Mouse (Mus musculus): ENCODE measurements around the gene Coro2b. TPM values are rescaled to one million over a fixed set of nuclear protein-coding genes. Genes with fewer than 3 reads are reported as not detected.

The Coro2b gene
- total RNA-seq, 2 experiments from 2014 or later: 220 to 233 TPM

- DNase-seq (ENCODE audit: extremely low spot score in 1 of 2, low spot score in 1 of 2): no peak
Measured at GRCm38 (mm10) chr9:62480898-62481642, 55.8 kb downstream of the Coro2b start.

- no peak for DNase-seq (ENCODE audit: extremely low spot score in 1 of 2, low spot score in 1 of 2)
Measured at GRCm38 (mm10) chr9:62480149-62480548, 56.7 kb downstream of the Coro2b start.

GRCm38 (mm10) chr9:62476782-62477487, 59.9 kb downstream of the Coro2b start:
- DNase-seq (ENCODE audit: extremely low spot score in 1 of 2, low spot score in 1 of 2): peak; percentile 80 to 82

- DNase-seq (ENCODE audit: extremely low spot score in 1 of 2, low spot score in 1 of 2): no peak
Measured at GRCm38 (mm10) chr9:62474206-62474605, 62.6 kb downstream of the Coro2b start.

DNA sequence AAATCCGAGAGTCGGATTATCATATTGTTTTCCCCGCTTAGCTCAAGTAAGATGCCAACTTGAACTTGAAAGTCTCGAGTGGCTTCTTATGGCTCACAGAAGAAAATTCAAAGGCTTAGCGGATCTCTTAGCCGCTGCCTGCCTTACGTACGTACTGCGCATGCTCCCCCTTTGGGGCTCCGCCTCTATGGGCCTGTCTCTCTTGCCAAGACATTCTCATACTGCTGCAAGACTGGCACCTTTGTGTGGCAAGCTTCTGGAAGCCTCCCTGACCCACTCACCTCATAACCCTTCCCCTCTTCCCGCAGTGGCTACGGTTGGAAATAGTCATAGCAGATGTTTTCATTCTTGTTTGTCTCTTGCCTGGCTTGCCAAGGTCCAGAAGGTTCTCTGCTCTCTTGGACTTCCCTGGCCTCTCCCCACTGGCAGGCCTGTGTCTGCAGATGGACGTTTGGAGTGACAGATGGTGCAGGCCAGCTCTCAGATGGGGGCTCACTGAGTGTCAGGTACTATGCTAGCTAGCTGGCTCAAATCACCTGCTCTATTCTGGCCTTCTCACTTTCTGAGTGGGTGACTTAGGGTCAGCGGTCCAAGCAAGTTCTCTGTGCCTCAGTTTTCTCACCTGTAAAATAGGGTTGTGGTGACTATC, 65.2 kb downstream of the Coro2b start:
- DNase-seq (ENCODE audit: extremely low spot score in 1 of 2, low spot score in 1 of 2): no peak

GRCm38 (mm10) chr9:62471041-62471440, 65.8 kb downstream of the Coro2b start:
- no peak for DNase-seq (ENCODE audit: extremely low spot score in 1 of 2, low spot score in 1 of 2)

DNA sequence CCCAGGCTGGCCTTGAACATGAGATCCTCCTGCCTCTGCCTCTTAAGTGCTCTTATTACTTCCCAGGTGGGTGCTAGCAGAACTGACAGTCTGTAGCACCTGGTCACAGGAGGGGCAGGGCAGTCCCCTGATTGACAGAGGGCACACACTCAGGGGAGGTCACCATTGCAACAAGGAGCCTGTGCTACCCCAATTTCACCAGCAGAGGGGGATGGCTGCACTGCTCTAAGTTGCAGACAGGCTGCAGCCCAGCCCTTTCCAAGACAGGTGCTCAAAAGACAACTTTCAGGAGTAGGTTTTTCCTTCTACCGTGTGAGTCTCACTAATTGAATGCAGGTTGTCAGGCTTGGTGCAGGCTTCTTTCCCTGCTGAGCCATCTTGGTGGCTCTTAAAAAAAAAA, 66.4 kb downstream of the Coro2b start:
- DNase-seq (ENCODE audit: extremely low spot score in 1 of 2, low spot score in 1 of 2): peak; percentile 65 to 77

DNA sequence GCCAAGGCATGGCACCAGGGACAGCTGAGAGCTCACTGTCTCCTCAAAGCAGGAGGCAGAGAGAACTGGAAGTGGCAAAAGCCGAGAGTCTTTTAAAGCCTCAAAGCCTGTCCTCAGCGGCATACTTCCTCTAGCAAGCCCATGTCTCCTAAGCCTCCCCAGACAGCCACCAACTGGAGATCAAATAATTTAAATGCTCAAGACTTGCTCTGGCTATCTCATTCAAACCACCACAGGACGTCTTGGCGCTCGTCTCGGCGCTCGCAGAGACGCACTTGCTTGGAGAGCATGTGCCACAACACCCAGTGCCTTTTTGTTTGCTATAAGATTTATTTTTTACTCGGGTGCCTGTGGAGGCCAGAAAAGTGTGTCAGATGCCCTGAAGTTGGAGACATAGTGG, 67.1 kb downstream of the Coro2b start:
- DNase-seq (ENCODE audit: extremely low spot score in 1 of 2, low spot score in 1 of 2): no peak

- no peak for DNase-seq (ENCODE audit: extremely low spot score in 1 of 2, low spot score in 1 of 2)
Measured at GRCm38 (mm10) chr9:62469143-62469542, 67.7 kb downstream of the Coro2b start.

GRCm38 (mm10) chr9:62467413-62467784, 69.4 kb downstream of the Coro2b start:
- no peak for DNase-seq (ENCODE audit: extremely low spot score in 1 of 2, low spot score in 1 of 2)

DNA sequence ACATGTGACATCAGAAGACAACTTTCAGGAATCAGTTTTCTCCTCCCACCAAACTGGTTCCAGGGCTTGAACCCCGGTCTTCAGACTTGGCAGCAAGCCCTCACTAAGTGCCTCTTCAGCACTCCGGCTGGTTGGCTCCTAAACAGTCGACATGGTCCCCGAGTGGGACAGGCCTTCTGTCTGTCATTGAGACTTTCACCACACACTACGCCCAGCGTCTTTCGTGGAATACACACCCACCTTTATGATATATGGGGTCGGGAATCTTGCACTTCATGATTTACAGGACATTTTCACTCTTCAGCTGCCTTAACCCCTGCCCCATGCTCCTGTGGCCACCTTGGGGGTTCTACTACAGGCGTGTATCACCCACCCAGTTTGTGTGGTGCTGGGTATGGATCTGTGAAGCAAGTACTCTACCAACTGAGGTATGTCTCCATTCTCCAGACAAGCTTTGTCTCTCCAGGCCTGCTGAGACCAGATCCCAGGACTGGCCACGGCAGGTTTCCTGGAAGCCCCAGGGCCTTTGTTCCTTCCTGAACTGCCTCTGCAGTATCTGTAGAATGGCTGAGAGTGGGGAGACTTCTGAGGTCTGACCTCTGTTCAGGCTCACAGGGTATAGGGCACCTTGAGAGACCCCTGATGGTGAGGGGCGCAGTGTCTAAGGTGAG, 70.0 kb downstream of the Coro2b start:
- DNase-seq (ENCODE audit: extremely low spot score in 1 of 2, low spot score in 1 of 2): no peak

DNA sequence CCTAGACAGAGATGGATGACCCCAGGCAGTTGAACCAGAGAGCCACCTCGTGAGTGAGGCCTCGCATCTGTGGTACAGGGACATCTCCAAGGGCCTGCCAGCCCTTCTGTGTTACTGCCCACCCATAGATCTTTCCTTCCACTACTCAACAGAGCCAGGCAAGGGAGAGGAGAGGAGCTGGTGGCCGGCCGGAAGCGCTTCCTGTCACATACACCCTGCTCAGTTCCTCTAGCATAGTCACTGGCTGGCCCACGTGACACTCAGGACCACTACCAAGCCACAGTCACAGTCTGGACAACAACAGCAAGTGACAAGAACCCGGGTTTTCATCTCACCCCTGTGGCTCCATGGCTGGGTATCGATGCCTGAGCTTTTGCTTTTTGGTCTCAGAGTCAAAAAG, 70.8 kb downstream of the Coro2b start:
- no peak for DNase-seq (ENCODE audit: extremely low spot score in 1 of 2, low spot score in 1 of 2)

DNA sequence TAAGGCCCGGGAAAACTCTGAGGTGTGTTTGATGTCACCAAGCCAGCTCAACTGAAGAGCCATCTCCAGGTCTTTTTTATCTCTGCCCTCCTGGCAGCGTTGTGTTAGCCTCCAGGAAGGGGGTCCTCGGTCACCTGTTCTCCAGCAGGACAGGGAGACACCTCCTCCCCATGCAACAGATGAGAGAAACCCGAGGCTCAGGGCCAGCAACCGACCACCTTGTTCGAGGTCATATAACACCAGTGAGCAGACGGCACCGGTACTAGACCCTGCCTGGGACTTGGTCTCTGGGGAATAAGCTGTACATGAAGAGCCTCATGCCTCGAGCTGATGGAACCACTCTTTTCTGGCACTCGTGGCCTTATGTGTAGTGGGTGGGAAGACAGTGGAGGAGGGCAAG, 72.1 kb downstream of the Coro2b start:
- DNase-seq (ENCODE audit: extremely low spot score in 1 of 2, low spot score in 1 of 2): no peak

- DNase-seq (ENCODE audit: extremely low spot score in 1 of 2, low spot score in 1 of 2): no peak
Measured at GRCm38 (mm10) chr9:62461766-62462165, 75.1 kb downstream of the Coro2b start.

DNA sequence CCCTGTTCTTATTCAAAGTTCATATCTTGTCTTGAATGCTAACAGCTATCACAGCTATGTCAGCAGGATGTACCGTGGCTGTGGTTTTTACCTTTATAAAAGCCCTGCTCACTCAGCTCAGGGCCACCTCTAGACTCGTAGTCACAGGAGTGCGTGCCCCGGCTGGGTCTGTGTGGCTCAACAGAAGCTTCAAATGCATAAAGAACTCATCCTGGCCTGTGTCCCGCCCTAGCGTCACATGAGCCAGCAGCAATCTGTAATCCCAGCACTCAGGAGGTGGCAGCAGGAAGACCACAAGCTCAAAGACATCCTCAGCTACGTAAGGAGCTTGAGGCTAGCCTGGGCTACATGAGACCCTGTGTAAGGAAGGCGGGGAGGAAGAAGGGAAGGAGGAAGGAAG, 75.7 kb downstream of the Coro2b start:
- no peak for DNase-seq (ENCODE audit: extremely low spot score in 1 of 2, low spot score in 1 of 2)

DNA sequence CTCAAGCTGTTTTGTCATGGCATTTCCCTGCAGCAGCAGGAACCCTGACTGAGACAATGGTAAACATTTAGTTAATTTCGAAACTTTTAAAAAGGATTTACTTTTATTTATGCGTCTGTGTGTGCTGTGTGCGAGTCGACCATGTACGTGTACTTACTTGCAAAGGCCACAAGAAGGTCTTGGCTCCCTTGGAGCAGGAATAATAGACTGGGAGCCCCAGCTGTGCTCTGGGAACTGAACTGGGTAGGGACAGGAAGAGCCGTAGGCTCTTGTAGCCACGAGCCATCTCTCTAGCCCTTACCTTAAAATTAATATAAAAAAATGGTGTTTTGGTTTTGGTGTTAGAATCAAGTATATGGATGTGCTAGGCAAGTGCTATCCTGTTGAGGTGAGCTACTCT, 76.8 kb downstream of the Coro2b start:
- no peak for DNase-seq (ENCODE audit: extremely low spot score in 1 of 2, low spot score in 1 of 2)

DNA sequence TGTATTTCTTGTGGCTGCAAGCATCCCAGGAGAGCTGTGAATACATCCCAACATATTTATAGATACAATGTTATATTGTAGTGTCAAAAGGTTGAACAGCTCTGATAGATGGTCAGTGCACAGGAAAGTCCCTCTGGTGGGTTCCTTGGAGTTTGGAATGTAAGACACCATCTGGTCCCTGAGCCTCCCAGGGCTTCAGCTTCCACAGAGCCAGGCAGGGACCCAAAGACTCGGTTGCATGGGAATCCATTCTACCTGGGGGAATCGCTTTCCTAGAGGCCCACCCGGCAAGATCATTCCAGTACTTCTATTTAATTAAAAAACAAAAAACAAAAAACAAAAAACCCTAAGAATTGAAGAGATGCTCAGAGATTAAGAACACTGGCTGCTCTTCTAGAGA, 78.4 kb downstream of the Coro2b start:
- no peak for DNase-seq (ENCODE audit: extremely low spot score in 1 of 2, low spot score in 1 of 2)

GRCm38 (mm10) chr9:62456015-62456414, 80.8 kb downstream of the Coro2b start:
- no peak for DNase-seq (ENCODE audit: extremely low spot score in 1 of 2, low spot score in 1 of 2)

GRCm38 (mm10) chr9:62455210-62455969, 81.5 kb downstream of the Coro2b start:
- no peak for DNase-seq (ENCODE audit: extremely low spot score in 1 of 2, low spot score in 1 of 2)

DNA sequence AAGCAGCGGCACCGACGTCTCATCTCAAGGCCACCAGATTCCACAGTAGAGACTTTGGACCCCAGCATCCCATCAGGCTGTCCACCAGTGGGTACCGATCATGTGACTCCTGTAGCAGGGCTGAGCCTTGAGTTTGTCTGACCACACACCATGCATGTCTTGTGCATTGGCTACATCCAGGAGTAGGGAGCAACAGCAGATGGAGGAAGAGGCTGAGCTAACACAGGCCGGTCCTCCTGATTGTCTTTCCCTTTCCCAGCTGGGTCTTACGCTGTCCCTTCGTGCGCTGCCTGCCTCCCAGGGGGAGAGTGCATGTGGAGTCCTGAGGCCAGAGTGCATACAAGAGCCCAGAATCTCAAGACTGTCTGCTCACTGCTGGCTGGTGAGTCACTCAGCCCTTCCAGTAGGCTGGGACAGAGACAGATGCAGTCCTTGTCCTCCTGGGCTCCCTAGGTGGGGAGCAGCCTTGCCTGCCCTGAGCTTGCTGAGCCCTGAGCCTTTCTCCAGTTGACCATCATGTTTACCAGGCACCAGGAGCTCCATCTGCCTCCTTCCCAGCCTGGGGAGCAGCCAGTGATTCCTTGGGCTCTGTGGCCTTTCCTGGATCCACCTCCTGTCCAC, 84.4 kb downstream of the Coro2b start:
- no peak for DNase-seq (ENCODE audit: extremely low spot score in 1 of 2, low spot score in 1 of 2)

All from layer of hippocampus, postnatal 25 days (tissue).